Mouse (Mus musculus) heart, adult 9 months (tissue): ENCODE measurements at regions not wholly inside any gene's neighbourhood (a gene's known extent, or its start where the extent isn't known, plus 50 kb on each side); places are given as distances from the start of the nearest gene placed in this dataset.

Source experiments
- DNase-seq, 2 experiments: peaks; one replicate each; pipeline ENCODE4 v3.0.0; 2022; ENCODE audit warnings: low spot score in 2 of 2

- DNase-seq, result no peak
Measured at GRCm38 (mm10) chr10:37280823-37281222, 142.1 kb upstream of the Marcks start.

- DNase-seq, result no peak
Measured at GRCm38 (mm10) chr10:37280150-37280820, 141.6 kb upstream of the Marcks start.

- no peak for DNase-seq
Measured at GRCm38 (mm10) chr10:37279316-37279715, 140.6 kb upstream of the Marcks start.

GRCm38 (mm10) chr10:37275857-37276256 is 137.1 kb upstream of the Marcks start:
- no peak for DNase-seq

- peak in 1 of 2 experiments; percentile 28 for DNase-seq
Measured at GRCm38 (mm10) chr10:37275271-37275670, 136.6 kb upstream of the Marcks start.

GRCm38 (mm10) chr10:37271967-37272366 is 133.2 kb upstream of the Marcks start:
- no peak for DNase-seq

GRCm38 (mm10) chr10:37270236-37271000 is 131.7 kb upstream of the Marcks start:
- DNase-seq, result no peak

GRCm38 (mm10) chr10:37266909-37267308 is 128.2 kb upstream of the Marcks start:
- no peak for DNase-seq

GRCm38 (mm10) chr10:37260791-37261488 is 122.2 kb upstream of the Marcks start:
- DNase-seq, result peak; percentile 49 to 68

GRCm38 (mm10) chr10:37259186-37259585 is 120.5 kb upstream of the Marcks start:
- DNase-seq, result no peak

GRCm38 (mm10) chr10:37257544-37257943 is 118.8 kb upstream of the Marcks start:
- DNase-seq, result no peak

- no peak for DNase-seq
Measured at GRCm38 (mm10) chr10:37250934-37251521, 112.3 kb upstream of the Marcks start.

GRCm38 (mm10) chr10:37250157-37250556 is 111.4 kb upstream of the Marcks start:
- DNase-seq, result no peak

GRCm38 (mm10) chr10:37249511-37249910 is 110.8 kb upstream of the Marcks start:
- DNase-seq, result no peak

GRCm38 (mm10) chr10:37247121-37247520 is 108.4 kb upstream of the Marcks start:
- no peak for DNase-seq

- DNase-seq, result no peak
Measured at GRCm38 (mm10) chr10:37243136-37243535, 104.4 kb upstream of the Marcks start.

GRCm38 (mm10) chr10:37241821-37242263 is 103.1 kb upstream of the Marcks start:
- no peak for DNase-seq

GRCm38 (mm10) chr10:37240634-37241033 is 101.9 kb upstream of the Marcks start:
- no peak for DNase-seq

GRCm38 (mm10) chr10:37240201-37240600 is 101.5 kb upstream of the Marcks start:
- no peak for DNase-seq

- DNase-seq, result peak in 1 of 2 experiments; percentile 48
Measured at GRCm38 (mm10) chr10:37236001-37236822, 97.5 kb upstream of the Marcks start.

GRCm38 (mm10) chr10:37231936-37232556 is 93.3 kb upstream of the Marcks start:
- peak in 1 of 2 experiments; percentile 64 for DNase-seq
